Mouse (Mus musculus): ENCODE measurements around the gene Lingo1.

- TF ChIP-seq CTCF (IDR thresholded peaks at IDR 0.05) (no peak), EP300 (IDR thresholded peaks at IDR 0.05) (no peak)
Measured at GRCm38 (mm10) chr9:56762106-56762562, 34.1 kb downstream of the Lingo1 start.
